Mouse (Mus musculus): Measurements from ENCODE around the gene Tha1. TPM values are rescaled to one million over a fixed set of nuclear protein-coding genes. Genes with fewer than 3 reads are reported as not detected.

Gene Tha1
- polyA plus RNA-seq (2012; fragmentation: generic; extraction: Trizol) = 1 to 10 TPM in 1 of 2 experiments, under 1 TPM in 1; 0.95 to 6.1 TPM

GRCm38 (mm10) chr11:117872861-117873608 lies at the start of gene Tha1:
Gene Tha1, minus strand, starts transcription at chr11:117873481.

GRCm38 (mm10) chr11:117860601-117861000 lies 12.7 kb downstream of the Tha1 start, which contains the start of gene Tmem235:
Gene Tmem235, plus strand, starts transcription at chr11:117860752.

GRCm38 (mm10) chr11:117848985-117849671 lies 24.2 kb downstream of the Tha1 start, which contains the start of gene Birc5:
Gene Birc5, plus strand, starts transcription at chr11:117849251.

GRCm38 (mm10) chr11:117825333-117826101 lies 47.8 kb downstream of the Tha1 start, which contains the start of the genes Afmid and Tk1:
Gene Afmid, plus strand, starts transcription at chr11:117825924.
Gene Tk1, minus strand, starts transcription at chr11:117826092.

Other genes starting within 250 kb of the Tha1 start
- gene Tnrc6c, start 219.2 kb downstream of the Tha1 start, polyA plus RNA-seq (2012; fragmentation: generic; extraction: Trizol) = 10 to 100 TPM in 1 of 2 experiments, 1 to 10 TPM in 1; 1.6 to 15.4 TPM
- gene Tmc8, start 91.4 kb downstream of the Tha1 start, polyA plus RNA-seq (2012; fragmentation: generic; extraction: Trizol) = under 1 TPM; 0.05 to 0.53 TPM
- gene Tmc6, start 91.3 kb downstream of the Tha1 start, polyA plus RNA-seq (2012; fragmentation: generic; extraction: Trizol) = 10 to 100 TPM; 34.3 to 53.3 TPM
- gene 6030468B19Rik, start 75.8 kb downstream of the Tha1 start, polyA plus RNA-seq (2012; fragmentation: generic; extraction: Trizol) = not detected
- gene Gm20708, start 63.8 kb downstream of the Tha1 start, polyA plus RNA-seq (2012; fragmentation: generic; extraction: Trizol) = under 1 TPM; 0.08 to 0.85 TPM
- gene Syngr2, start 63.8 kb downstream of the Tha1 start, polyA plus RNA-seq (2012; fragmentation: generic; extraction: Trizol) = 100 to 1,000 TPM in 1 of 2 experiments, 10 to 100 TPM in 1; 85.3 to 136 TPM
- gene Afmid, start 47.6 kb downstream of the Tha1 start, polyA plus RNA-seq (2012; fragmentation: generic; extraction: Trizol) = 10 to 100 TPM in 1 of 2 experiments, 1 to 10 TPM in 1; 4.2 to 10.4 TPM
- gene Tk1, start 47.4 kb downstream of the Tha1 start, polyA plus RNA-seq (2012; fragmentation: generic; extraction: Trizol) = 100 to 1,000 TPM; 130 to 337 TPM
- gene Birc5, start 24.2 kb downstream of the Tha1 start, polyA plus RNA-seq (2012; fragmentation: generic; extraction: Trizol) = 100 to 1,000 TPM; 206 to 286 TPM
- gene Tmem235, start 12.7 kb downstream of the Tha1 start, polyA plus RNA-seq (2012; fragmentation: generic; extraction: Trizol) = under 1 TPM; 0.01 to 0.13 TPM
- 10 to 100 TPM; 16.0 to 49.1 TPM for gene Socs3, start 96.6 kb upstream of the Tha1 start, polyA plus RNA-seq (2012; fragmentation: generic; extraction: Trizol)
- gene Pgs1, start 112.8 kb upstream of the Tha1 start, polyA plus RNA-seq (2012; fragmentation: generic; extraction: Trizol) = 10 to 100 TPM; 54.3 to 64.9 TPM

Measured in C3H10T1/2 (cell line).